Mouse (Mus musculus): ENCODE data around the gene Lefty1. TPM values are rescaled to one million over a fixed set of nuclear protein-coding genes. Genes with fewer than 3 reads are reported as not detected.

Lefty1 gene
- polyA plus RNA-seq, 1 experiment from 2014 or later = 0.51 TPM

- Histone ChIP-seq H3K9me3 (ENCODE audit: control insufficient read depth, low read length) (no peaks in the 10 kb centered on the region), H3K27ac (ENCODE audit: low read depth, low read length) (peak overlapping the region; percentile 81), H3K9ac (ENCODE audit: low read depth, low read length) (peak overlapping the region; percentile 92; the same call in 1 of the 2 replicates), H3K4me2 (replicated peaks; ENCODE audit: low read depth, low read length) (peak overlapping the region; percentile 39), H3K27me3 (ENCODE audit: control insufficient read depth, insufficient read depth, low read length) (no peaks in the 10 kb centered on the region), H3K4me1 (ENCODE audit: control insufficient read depth, insufficient read depth, low read length) (peaks cover 8% of the 10 kb centered on the region; the same call in 1 of the 2 replicates), H3K4me3 (ENCODE audit: low read length) (peak overlapping the region; percentile 96), H3K36me3 (ENCODE audit: control insufficient read depth, insufficient read depth, low read length) (peaks cover 27% of the 10 kb centered on the region)
- WGBS = 25% methylated on average over 10 of the region's 10 CpGs
- peak; percentile 25; the same call in 1 of the 2 replicates for ATAC-seq (ENCODE audit: low FRiP score, low TSS enrichment)
These were observed 31.2 kb upstream of the Lefty1 start for GRCm38 (mm10) chr1:180903666-180904038.

GRCm38 (mm10) chr1:180904039-180904814 is 30.6 kb upstream of the Lefty1 start, which contains the start of gene Pycr2:
Gene Pycr2, plus strand, starts transcription at chr1:180904293.
- peak within 1 kb of the TSS; percentile 96 for H3K4me3 ChIP-seq (ENCODE audit: low read length)
- H3K4me2 ChIP-seq (replicated peaks; ENCODE audit: low read depth, low read length) = peak within 1 kb of the TSS; percentile 81
- WGBS = under 1% methylated on average over 52 of the region's 52 CpGs
- ATAC-seq (ENCODE audit: low FRiP score, low TSS enrichment) = peak; percentile 99
- H3K27me3 ChIP-seq (ENCODE audit: control insufficient read depth, insufficient read depth, low read length) = no peaks in the 10 kb centered on the region
- H3K36me3 ChIP-seq (ENCODE audit: control insufficient read depth, insufficient read depth, low read length) = peaks cover 27% of the 10 kb centered on the region
- peak within 1 kb of the TSS; percentile 81 for H3K27ac ChIP-seq (ENCODE audit: low read depth, low read length)
- peaks cover 8% of the 10 kb centered on the region; the same call in 1 of the 2 replicates for H3K4me1 ChIP-seq (ENCODE audit: control insufficient read depth, insufficient read depth, low read length)
- no peaks in the 10 kb centered on the region for H3K9me3 ChIP-seq (ENCODE audit: control insufficient read depth, low read length)
- peak within 1 kb of the TSS; percentile 92 for H3K9ac ChIP-seq (ENCODE audit: low read depth, low read length)

DNA sequence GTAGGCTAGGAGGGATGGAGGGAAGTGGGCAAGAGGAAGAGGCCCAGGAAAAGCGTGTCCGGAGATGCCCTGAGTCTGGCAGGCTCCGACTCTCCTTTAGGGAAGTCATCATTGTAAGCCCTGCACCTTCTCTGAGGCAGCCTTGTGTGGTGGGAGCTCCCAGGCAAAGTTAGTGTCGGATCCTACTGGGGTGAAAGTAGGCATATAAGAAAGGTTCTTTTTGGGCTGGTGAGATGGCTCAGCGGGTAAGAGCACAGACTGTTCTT is 30.1 kb upstream of the Lefty1 start:
- peak overlapping the region; percentile 81; the same call in 1 of the 2 replicates for H3K27ac ChIP-seq (ENCODE audit: low read depth, low read length)
- H3K27me3 ChIP-seq (ENCODE audit: control insufficient read depth, insufficient read depth, low read length) = no peaks in the 10 kb centered on the region
- no peak for ATAC-seq (ENCODE audit: low FRiP score, low TSS enrichment)
- 7% methylated on average over 5 of the region's 5 CpGs for WGBS
- H3K4me2 ChIP-seq (replicated peaks; ENCODE audit: low read depth, low read length) = peak overlapping the region; percentile 81
- no peaks in the 10 kb centered on the region for H3K9me3 ChIP-seq (ENCODE audit: control insufficient read depth, low read length)
- peak overlapping the region; percentile 96 for H3K4me3 ChIP-seq (ENCODE audit: low read length)
- peaks cover 27% of the 10 kb centered on the region for H3K36me3 ChIP-seq (ENCODE audit: control insufficient read depth, insufficient read depth, low read length)
- peaks cover 8% of the 10 kb centered on the region; the same call in 1 of the 2 replicates for H3K4me1 ChIP-seq (ENCODE audit: control insufficient read depth, insufficient read depth, low read length)
- H3K9ac ChIP-seq (ENCODE audit: low read depth, low read length) = peak overlapping the region; percentile 92

DNA sequence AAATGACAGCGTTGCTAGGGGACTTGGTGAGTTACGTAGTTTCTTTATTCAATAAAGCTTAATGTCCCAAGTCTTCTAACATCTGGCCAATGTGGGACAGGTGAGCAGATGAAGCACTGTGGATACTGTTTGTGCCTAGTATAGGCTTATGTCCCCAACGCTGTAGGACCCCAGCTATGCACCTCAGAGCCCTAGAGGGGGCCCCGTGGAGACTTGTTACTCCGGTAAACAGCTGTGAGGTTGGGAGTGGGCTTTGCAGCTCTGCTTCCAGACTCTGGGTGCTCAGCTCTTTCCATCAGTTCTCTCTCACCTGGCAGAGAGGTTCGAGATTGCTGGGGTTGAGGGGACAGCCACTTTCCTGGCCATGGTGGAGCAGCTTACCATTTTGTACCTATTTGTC is 29.5 kb upstream of the Lefty1 start:
- Histone ChIP-seq H3K36me3 (ENCODE audit: control insufficient read depth, insufficient read depth, low read length) (peaks cover 27% of the 10 kb centered on the region), H3K4me1 (ENCODE audit: control insufficient read depth, insufficient read depth, low read length) (peaks cover 8% of the 10 kb centered on the region; the same call in 1 of the 2 replicates), H3K27me3 (ENCODE audit: control insufficient read depth, insufficient read depth, low read length) (no peaks in the 10 kb centered on the region), H3K4me2 (replicated peaks; ENCODE audit: low read depth, low read length) (peak overlapping the region; percentile 81), H3K4me3 (ENCODE audit: low read length) (peak overlapping the region; percentile 96), H3K27ac (ENCODE audit: low read depth, low read length) (no peak overlapping the region), H3K9me3 (ENCODE audit: control insufficient read depth, low read length) (no peaks in the 10 kb centered on the region), H3K9ac (ENCODE audit: low read depth, low read length) (peak overlapping the region; percentile 92)
- ATAC-seq (ENCODE audit: low FRiP score, low TSS enrichment) = no peak
- 74% methylated on average over 6 of the region's 6 CpGs for whole genome bisulfite sequencing

GRCm38 (mm10) chr1:180905876-180906275 is 28.9 kb upstream of the Lefty1 start:
- no peak overlapping the region for H3K27ac ChIP-seq (ENCODE audit: low read depth, low read length)
- H3K4me1 ChIP-seq (ENCODE audit: control insufficient read depth, insufficient read depth, low read length) = peaks cover 8% of the 10 kb centered on the region; the same call in 1 of the 2 replicates
- WGBS = 95% methylated on average over 17 of the region's 17 CpGs
- no peaks in the 10 kb centered on the region for H3K9me3 ChIP-seq (ENCODE audit: control insufficient read depth, low read length)
- H3K9ac ChIP-seq (ENCODE audit: low read depth, low read length) = no peak overlapping the region
- no peaks in the 10 kb centered on the region for H3K27me3 ChIP-seq (ENCODE audit: control insufficient read depth, insufficient read depth, low read length)
- H3K36me3 ChIP-seq (ENCODE audit: control insufficient read depth, insufficient read depth, low read length) = peaks cover 27% of the 10 kb centered on the region
- H3K4me2 ChIP-seq (replicated peaks; ENCODE audit: low read depth, low read length) = no peak overlapping the region
- no peak for ATAC-seq (ENCODE audit: low FRiP score, low TSS enrichment)
- no peak overlapping the region for H3K4me3 ChIP-seq (ENCODE audit: low read length)

GRCm38 (mm10) chr1:180906461-180907147 is 28.2 kb upstream of the Lefty1 start:
- ATAC-seq (ENCODE audit: low FRiP score, low TSS enrichment) = no peak
- no peak overlapping the region for H3K9ac ChIP-seq (ENCODE audit: low read depth, low read length)
- no peaks in the 10 kb centered on the region for H3K9me3 ChIP-seq (ENCODE audit: control insufficient read depth, low read length)
- H3K27me3 ChIP-seq (ENCODE audit: control insufficient read depth, insufficient read depth, low read length) = no peaks in the 10 kb centered on the region
- no peak overlapping the region for H3K27ac ChIP-seq (ENCODE audit: low read depth, low read length)
- H3K36me3 ChIP-seq (ENCODE audit: control insufficient read depth, insufficient read depth, low read length) = peaks cover 27% of the 10 kb centered on the region
- no peak overlapping the region for H3K4me2 ChIP-seq (replicated peaks; ENCODE audit: low read depth, low read length)
- peaks cover 8% of the 10 kb centered on the region; the same call in 1 of the 2 replicates for H3K4me1 ChIP-seq (ENCODE audit: control insufficient read depth, insufficient read depth, low read length)
- 93% methylated on average over 24 of the region's 24 CpGs for WGBS
- H3K4me3 ChIP-seq (ENCODE audit: low read length) = no peak overlapping the region

- Histone ChIP-seq H3K27ac (ENCODE audit: low read depth, low read length) (no peak overlapping the region), H3K9me3 (ENCODE audit: control insufficient read depth, low read length) (no peaks in the 10 kb centered on the region), H3K4me2 (replicated peaks; ENCODE audit: low read depth, low read length) (no peak overlapping the region), H3K4me3 (ENCODE audit: low read length) (no peak overlapping the region), H3K4me1 (ENCODE audit: control insufficient read depth, insufficient read depth, low read length) (no peaks in the 10 kb centered on the region), H3K36me3 (ENCODE audit: control insufficient read depth, insufficient read depth, low read length) (peaks cover 23% of the 10 kb centered on the region), H3K27me3 (ENCODE audit: control insufficient read depth, insufficient read depth, low read length) (no peaks in the 10 kb centered on the region), H3K9ac (ENCODE audit: low read depth, low read length) (no peak overlapping the region)
- 47% methylated on average over 8 of the region's 8 CpGs for WGBS
- no peak for ATAC-seq (ENCODE audit: low FRiP score, low TSS enrichment)
These were observed 23.7 kb upstream of the Lefty1 start for GRCm38 (mm10) chr1:180911138-180911537.

- Histone ChIP-seq H3K4me1 (ENCODE audit: control insufficient read depth, insufficient read depth, low read length) (no peaks in the 10 kb centered on the region), H3K27ac (ENCODE audit: low read depth, low read length) (no peak overlapping the region), H3K4me3 (ENCODE audit: low read length) (no peak overlapping the region), H3K36me3 (ENCODE audit: control insufficient read depth, insufficient read depth, low read length) (peaks cover 16% of the 10 kb centered on the region), H3K27me3 (ENCODE audit: control insufficient read depth, insufficient read depth, low read length) (no peaks in the 10 kb centered on the region), H3K4me2 (replicated peaks; ENCODE audit: low read depth, low read length) (no peak overlapping the region), H3K9ac (ENCODE audit: low read depth, low read length) (no peak overlapping the region), H3K9me3 (ENCODE audit: control insufficient read depth, low read length) (no peaks in the 10 kb centered on the region)
- ATAC-seq (ENCODE audit: low FRiP score, low TSS enrichment) = no peak
- WGBS = 44% methylated on average over 20 of the region's 20 CpGs
These were observed 23.1 kb upstream of the Lefty1 start for GRCm38 (mm10) chr1:180911653-180912287.
